Mouse (Mus musculus) spleen, adult 2 months (tissue): Measurements from ENCODE around the gene Slc7a10.

Source experiments
- CTCF ChIP-seq: fragments of 200-500 bp; IDR thresholded peaks from 2 replicates; pipeline ENCODE4 v1.5.1; 2011; ENCODE audit warnings: mild to moderate bottlenecking, inconsistent platforms; ENCODE audit not compliant: insufficient read depth, insufficient read length, insufficient replicate concordance; ENCODE audit errors: extremely low read depth
- POLR2A ChIP-seq: fragments of 200-500 bp; IDR thresholded peaks from 2 replicates; pipeline ENCODE4 v1.6.1; 2011; ENCODE audit warnings: low read depth, low read length, inconsistent platforms

GRCm38 (mm10) chr7:35197022-35197421, 10.8 kb downstream of the Slc7a10 start:
- TF ChIP-seq POLR2A (no peak), CTCF (no peak)
